Mouse (Mus musculus) left cerebral cortex, postnatal 4 days (tissue): Measurements from ENCODE around the gene Syn3. TPM values are rescaled to one million over a fixed set of nuclear protein-coding genes. Genes with fewer than 3 reads are reported as not detected.
"Not testable (repeated sequence)": the region's sequence is repeated elsewhere in the genome, so short reads cannot be mapped to it uniquely, and the experiment has no call there.

ENCODE experiments used
- DNase-seq: peaks from one replicate; pipeline ENCODE4 v3.0.0-alpha.2; 2022
- intact Hi-C: fragments of 180-260 bp; cut with DNase I; formaldehyde crosslinking; loops from one replicate; pipeline ENCODE4 v1.15.1; 2025
- total RNA-seq, 2 experiments: library from RNA; stranded (reverse); gene quantifications; 2 replicates each; pipeline ENCODE4 v1.2.3; 2021

Gene Syn3
- total RNA-seq, 2 experiments from 2014 or later = 82.2 to 85.4 TPM

DNA sequence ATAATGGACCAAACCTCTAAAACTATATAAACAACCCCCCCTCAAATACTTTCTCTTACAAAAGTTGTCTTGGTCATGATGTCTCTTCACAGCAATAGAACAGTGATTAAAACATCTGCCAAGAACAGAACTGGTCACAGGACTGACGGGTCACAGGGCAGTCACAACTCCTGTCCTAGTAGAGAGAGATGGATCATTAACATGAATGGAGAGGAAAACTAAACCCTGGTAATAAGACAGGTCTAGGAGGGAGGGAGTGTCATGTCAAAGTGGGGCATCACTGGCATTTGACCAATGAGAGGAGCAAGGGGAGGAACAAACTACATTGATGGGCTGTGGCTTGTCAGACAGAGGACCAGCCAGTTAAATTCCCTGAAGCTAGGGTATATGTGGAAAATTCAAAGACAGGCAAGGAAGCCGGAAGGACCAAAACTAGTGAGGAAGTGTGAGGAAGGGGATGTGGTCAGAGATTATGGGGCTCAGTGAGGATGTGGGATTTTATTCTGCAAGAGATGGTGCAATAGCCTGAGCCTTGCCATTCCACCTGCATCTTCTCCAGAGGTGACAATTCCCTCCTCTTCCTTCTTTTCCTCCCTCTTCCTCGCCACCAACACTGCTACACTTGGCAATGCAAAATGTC lies 76.8 kb downstream of the Syn3 start:
- intact Hi-C loops = no loop called here

DNA sequence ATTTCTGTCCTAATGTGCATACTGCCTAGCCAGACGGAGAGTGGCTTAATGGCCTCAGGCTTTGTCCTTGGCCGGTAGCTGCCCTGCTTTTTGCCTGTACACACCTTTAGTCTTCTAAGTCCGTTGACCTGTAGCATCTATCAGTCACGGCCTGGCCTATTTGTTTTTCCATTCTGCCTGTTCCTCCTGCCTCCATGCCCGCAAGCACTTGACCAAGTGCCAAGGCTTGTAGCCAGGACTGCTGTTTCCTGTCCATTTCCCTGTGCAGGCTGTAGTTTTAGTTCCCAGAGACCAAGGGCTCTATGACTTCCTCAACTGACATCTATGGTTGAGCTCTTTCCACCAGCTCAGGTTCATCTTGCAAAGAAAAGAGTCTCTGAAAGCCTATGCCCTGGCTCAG lies 79.8 kb downstream of the Syn3 start:
- peak; percentile 64 for DNase-seq
- intact Hi-C loops = no loop called here

More for the DNA sequence above, 76.8 kb downstream of the Syn3 start:
- DNase-seq = no peak

DNA sequence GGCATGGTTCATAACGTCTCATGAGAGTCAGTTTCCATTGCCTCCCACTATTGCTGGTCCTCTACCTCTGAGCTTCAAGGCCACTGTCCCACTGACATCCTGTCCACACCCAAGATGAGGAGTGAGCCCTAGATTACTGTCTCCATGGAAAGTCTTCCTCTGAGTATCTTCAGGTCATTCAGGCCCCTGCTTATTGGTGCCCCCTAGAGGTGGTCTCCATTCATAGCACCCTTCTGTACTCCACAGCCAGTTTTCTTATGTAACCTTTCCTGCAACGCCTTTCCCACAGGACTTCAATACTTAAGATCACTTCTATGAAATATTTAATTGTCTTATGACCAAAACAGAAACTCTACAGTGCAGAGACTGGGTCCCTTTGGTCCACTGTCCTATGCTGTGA lies 80.4 kb downstream of the Syn3 start:
- DNase-seq = no peak
- intact Hi-C loops = no loop called here

GRCm38 (mm10) chr10:86416806-86417205 lies 81.9 kb downstream of the Syn3 start:
- DNase-seq = no peak
- intact Hi-C loops = no loop called here

DNA sequence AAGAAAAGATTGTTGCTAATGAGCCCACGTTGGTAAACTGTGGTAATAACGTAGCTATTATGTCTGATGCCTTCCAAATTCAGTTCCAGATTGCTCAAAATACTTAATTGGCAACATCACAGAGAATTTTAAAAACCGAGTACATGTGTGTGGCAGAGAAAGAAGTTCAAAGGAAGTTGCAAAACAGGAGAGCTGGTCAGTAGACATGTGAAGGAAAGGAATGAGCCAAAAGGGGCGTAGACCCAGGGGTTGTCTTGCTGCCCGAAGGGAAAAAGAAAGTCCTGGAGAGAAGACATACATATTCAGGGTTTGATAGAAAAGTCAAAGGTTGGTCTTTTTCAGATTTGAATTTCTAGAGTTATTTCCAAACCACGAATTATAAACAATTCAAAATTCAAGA lies 87.8 kb downstream of the Syn3 start:
- intact Hi-C loops = no loop called here
- DNase-seq = no peak

DNA sequence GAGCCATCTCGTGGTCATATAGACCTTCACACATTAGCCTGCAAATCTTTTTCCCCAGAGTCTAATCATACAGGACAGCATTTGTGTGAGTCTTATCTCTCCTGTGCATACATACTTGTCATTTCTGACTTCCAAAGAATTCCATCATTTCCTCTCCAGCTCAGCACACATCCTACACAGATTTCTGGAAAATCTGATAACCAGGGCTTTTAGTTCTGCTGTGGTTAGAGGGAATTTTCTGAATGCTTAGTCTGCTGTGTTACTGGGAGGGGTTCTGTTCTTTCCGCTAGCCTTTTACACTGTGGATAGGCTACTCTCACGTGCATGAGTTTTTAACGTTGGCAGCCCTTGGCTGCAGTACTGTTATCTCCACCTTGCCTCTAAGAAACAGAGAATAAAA lies 91.7 kb downstream of the Syn3 start:
- intact Hi-C loops = no loop called here

DNA sequence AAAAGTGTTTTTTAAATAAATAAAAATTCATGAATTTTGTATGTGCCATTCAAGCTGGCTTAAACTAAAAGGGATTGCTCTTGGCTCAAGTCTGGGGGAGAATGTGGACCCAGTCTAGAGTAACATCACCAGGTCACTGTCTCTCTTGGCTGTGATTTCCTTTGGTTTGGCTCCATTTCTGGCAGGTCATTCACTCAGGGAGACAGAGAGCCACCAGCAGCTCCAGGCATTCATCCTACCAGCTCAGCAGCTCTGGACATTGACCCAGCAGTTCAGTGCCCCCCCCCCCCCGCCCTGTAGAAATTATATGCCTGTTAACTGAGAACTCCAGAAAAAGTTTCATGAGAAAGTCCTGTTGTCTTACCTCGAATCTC lies 100.4 kb downstream of the Syn3 start:
- DNase-seq = no peak
- intact Hi-C loops = no loop called here

More for the DNA sequence above, 91.7 kb downstream of the Syn3 start:
- no peak for DNase-seq

GRCm38 (mm10) chr10:86397577-86398346 lies 100.9 kb downstream of the Syn3 start:
- no peak for DNase-seq
- intact Hi-C loops = no loop called here

DNA sequence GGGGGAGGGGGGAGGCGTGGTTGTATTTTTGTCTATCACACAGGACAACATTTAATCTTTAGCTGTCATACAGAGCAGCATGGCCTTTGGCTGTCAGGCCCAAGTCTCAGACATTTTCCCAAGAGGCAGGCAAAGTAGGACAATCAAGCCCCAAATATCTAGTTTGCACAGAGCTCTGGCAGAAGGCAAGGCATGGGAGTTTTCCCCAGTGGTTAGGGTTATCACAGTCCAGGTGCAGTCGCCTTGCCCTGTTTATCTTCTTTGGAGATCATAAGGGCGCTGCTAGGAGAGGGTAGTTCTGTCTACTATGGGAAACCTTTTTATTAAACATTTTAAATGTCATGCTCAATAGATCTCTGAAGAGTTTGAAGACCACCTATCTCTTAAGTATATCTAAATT lies 106.3 kb downstream of the Syn3 start:
- no peak for DNase-seq
- intact Hi-C loops = no loop called here

GRCm38 (mm10) chr10:86389913-86390312 lies 108.8 kb downstream of the Syn3 start:
- DNase-seq = no peak

GRCm38 (mm10) chr10:86389357-86389756 lies 109.3 kb downstream of the Syn3 start:
- intact Hi-C loops = no loop called here
- no peak for DNase-seq

More at GRCm38 (mm10) chr10:86389913-86390312, 108.8 kb downstream of the Syn3 start:
- intact Hi-C loops = no loop called here

GRCm38 (mm10) chr10:86388803-86389202 lies 109.9 kb downstream of the Syn3 start:
- intact Hi-C loops = no loop called here
- DNase-seq = no peak

- intact Hi-C loops = no loop called here
- DNase-seq = peak; percentile 55
Observed at GRCm38 (mm10) chr10:86387821-86388440, 110.8 kb downstream of the Syn3 start.

DNA sequence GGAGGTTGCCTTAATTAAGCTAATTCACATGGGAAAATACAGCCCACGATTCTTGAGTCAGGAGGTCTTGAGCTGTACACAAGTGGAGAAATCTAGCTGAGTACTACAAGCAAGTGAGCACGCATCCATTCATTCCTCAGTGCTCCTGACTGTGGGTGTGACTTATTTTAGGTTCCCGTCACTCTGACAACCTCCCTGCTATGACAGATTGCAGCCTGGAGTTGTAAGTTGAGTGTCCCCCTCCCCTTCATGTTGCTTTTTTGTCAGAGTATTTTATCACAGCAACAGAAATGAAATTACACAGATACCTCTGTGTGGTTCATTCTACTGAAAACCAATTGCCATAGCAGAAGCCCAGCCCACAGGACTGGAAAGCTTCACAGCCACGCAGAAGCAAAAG lies 112.5 kb downstream of the Syn3 start:
- DNase-seq = no peak
- intact Hi-C loops = no loop called here

- intact Hi-C loops = no loop called here
- DNase-seq = no peak
Observed at GRCm38 (mm10) chr10:86385656-86386055, 113.0 kb downstream of the Syn3 start.

- intact Hi-C loops = loop anchor here (5.0 kb wide), 1 partner anchor 317 kb away; no protein-coding TSS in a partner anchor
- no peak for DNase-seq
Observed at GRCm38 (mm10) chr10:86384655-86385054, 114.0 kb downstream of the Syn3 start.

- no peak for DNase-seq
- intact Hi-C loops = loop anchor here (5.0 kb wide), 1 partner anchor 315 kb away; no protein-coding TSS in a partner anchor
Observed at GRCm38 (mm10) chr10:86381922-86382260, 116.8 kb downstream of the Syn3 start.

GRCm38 (mm10) chr10:86381150-86381921 lies 117.4 kb downstream of the Syn3 start:
- intact Hi-C loops = loop anchor here (5.0 kb wide), 1 partner anchor 314 kb away; no protein-coding TSS in a partner anchor
- DNase-seq = no peak

GRCm38 (mm10) chr10:86380626-86381025 lies 118.1 kb downstream of the Syn3 start:
- no peak for DNase-seq
- intact Hi-C loops = loop anchor here (5.0 kb wide), 1 partner anchor 313 kb away; no protein-coding TSS in a partner anchor

- intact Hi-C loops, DNase-seq: not testable (repeated sequence)
Observed at GRCm38 (mm10) chr10:86378803-86379202, 119.9 kb downstream of the Syn3 start.
